Mouse (Mus musculus): ENCODE results near the gene Tgm1. TPM values are rescaled to one million over a fixed set of nuclear protein-coding genes. Genes with fewer than 3 reads are reported as not detected.

The Tgm1 gene
- polyA plus RNA-seq, 1 experiment from 2014 or later, result 1.5 TPM

DNA sequence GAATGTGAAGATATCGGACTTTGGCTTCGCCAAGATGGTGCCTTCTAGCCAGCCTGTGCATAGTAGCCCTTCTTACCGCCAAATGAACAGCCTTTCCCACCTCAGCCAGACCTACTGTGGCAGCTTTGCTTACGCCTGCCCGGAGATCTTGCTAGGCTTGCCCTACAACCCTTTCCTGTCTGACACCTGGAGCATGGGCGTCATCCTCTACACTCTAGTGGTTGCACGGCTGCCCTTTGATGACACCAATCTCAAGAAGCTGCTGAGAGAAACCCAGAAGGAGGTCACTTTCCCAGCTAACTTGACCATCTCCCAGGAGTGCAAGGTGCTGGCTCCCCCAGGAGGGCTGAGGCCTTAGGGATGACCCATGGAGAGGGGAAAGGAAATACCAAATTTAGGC, 62.2 kb downstream of the Tgm1 start:
- H3K4me1 ChIP-seq, result no peaks in the 10 kb centered on the region
- no peaks in the 10 kb centered on the region for H3K9me3 ChIP-seq (replicated peaks)
- peaks cover 11% of the 10 kb centered on the region for H3K36me3 ChIP-seq
- H3K27ac ChIP-seq, result no peak overlapping the region
- DNase-seq (ENCODE audit: low spot score), result no peak
- 85% methylated on average over 7 of the region's 7 CpGs for WGBS
- H3K27me3 ChIP-seq (ENCODE audit: low read depth, poor library complexity, severe bottlenecking), result no peaks in the 10 kb centered on the region
- no peak overlapping the region for H3K4me3 ChIP-seq

Other genes with a start within 250 kb of the Tgm1 start
- 74.5 and 83.2 TPM in 2 replicates for gene Dhrs4, start 235.2 kb downstream of the Tgm1 start, polyA plus RNA-seq (2016; fragmentation: Nextera tagmentation; extraction: Ambion mirVana)
- gene Carmil3, start 223.3 kb downstream of the Tgm1 start, polyA plus RNA-seq (2016; fragmentation: Nextera tagmentation; extraction: Ambion mirVana), result 2.4 and 2.9 TPM in 2 replicates
- 0.05 TPM in 1 of 2 replicates, not detected in the other for gene Cpne6, start 203.5 kb downstream of the Tgm1 start, polyA plus RNA-seq (2016; fragmentation: Nextera tagmentation; extraction: Ambion mirVana)
- gene Nrl, start 188.9 kb downstream of the Tgm1 start, polyA plus RNA-seq (2016; fragmentation: Nextera tagmentation; extraction: Ambion mirVana), result not detected in 2 replicates
- gene Pck2, start 173.7 kb downstream of the Tgm1 start, polyA plus RNA-seq (2016; fragmentation: Nextera tagmentation; extraction: Ambion mirVana), result 22.1 and 26.9 TPM in 2 replicates
- gene Dcaf11, start 153.9 kb downstream of the Tgm1 start, polyA plus RNA-seq (2016; fragmentation: Nextera tagmentation; extraction: Ambion mirVana), result 62.3 and 69.1 TPM in 2 replicates
- gene A730061H03Rik, start 153.5 kb downstream of the Tgm1 start, polyA plus RNA-seq (2016; fragmentation: Nextera tagmentation; extraction: Ambion mirVana), result 0.59 and 0.87 TPM in 2 replicates
- 1.3 and 3.9 TPM in 2 replicates for gene Fitm1, start 138.3 kb downstream of the Tgm1 start, polyA plus RNA-seq (2016; fragmentation: Nextera tagmentation; extraction: Ambion mirVana)
- 109 and 115 TPM in 2 replicates for gene Psme1, start 135.8 kb downstream of the Tgm1 start, polyA plus RNA-seq (2016; fragmentation: Nextera tagmentation; extraction: Ambion mirVana)
- gene Emc9, start 128.6 kb downstream of the Tgm1 start, polyA plus RNA-seq (2016; fragmentation: Nextera tagmentation; extraction: Ambion mirVana), result 5.2 and 5.4 TPM in 2 replicates
- 157 and 192 TPM in 2 replicates for gene Psme2, start 122.8 kb downstream of the Tgm1 start, polyA plus RNA-seq (2016; fragmentation: Nextera tagmentation; extraction: Ambion mirVana)
- 19.7 and 22.6 TPM in 2 replicates for gene Rnf31, start 122.2 kb downstream of the Tgm1 start, polyA plus RNA-seq (2016; fragmentation: Nextera tagmentation; extraction: Ambion mirVana)
- 4.9 and 7.0 TPM in 2 replicates for gene Irf9, start 110.4 kb downstream of the Tgm1 start, polyA plus RNA-seq (2016; fragmentation: Nextera tagmentation; extraction: Ambion mirVana)
- gene Rec8, start 95.9 kb downstream of the Tgm1 start, polyA plus RNA-seq (2016; fragmentation: Nextera tagmentation; extraction: Ambion mirVana), result 6.1 and 12.1 TPM in 2 replicates
- gene Ipo4, start 78.0 kb downstream of the Tgm1 start, polyA plus RNA-seq (2016; fragmentation: Nextera tagmentation; extraction: Ambion mirVana), result 134 and 152 TPM in 2 replicates
- gene Gm49378, start 76.0 kb downstream of the Tgm1 start, polyA plus RNA-seq (2016; fragmentation: Nextera tagmentation; extraction: Ambion mirVana), result 1.1 and 2.2 TPM in 2 replicates
- gene Tm9sf1, start 70.1 kb downstream of the Tgm1 start, polyA plus RNA-seq (2016; fragmentation: Nextera tagmentation; extraction: Ambion mirVana), result 80.6 and 92.0 TPM in 2 replicates
- 0.60 and 0.61 TPM in 2 replicates for gene Tssk4, start 63.7 kb downstream of the Tgm1 start, polyA plus RNA-seq (2016; fragmentation: Nextera tagmentation; extraction: Ambion mirVana)
- gene Mdp1, start 53.4 kb downstream of the Tgm1 start, polyA plus RNA-seq (2016; fragmentation: Nextera tagmentation; extraction: Ambion mirVana), result 58.8 and 67.0 TPM in 2 replicates
- gene Gmpr2, start 42.0 kb downstream of the Tgm1 start, polyA plus RNA-seq (2016; fragmentation: Nextera tagmentation; extraction: Ambion mirVana), result 55.8 and 60.8 TPM in 2 replicates
- 649 and 655 TPM in 2 replicates for gene Nedd8, start 41.8 kb downstream of the Tgm1 start, polyA plus RNA-seq (2016; fragmentation: Nextera tagmentation; extraction: Ambion mirVana)
- 66.2 and 77.9 TPM in 2 replicates for gene Tinf2, start 32.1 kb downstream of the Tgm1 start, polyA plus RNA-seq (2016; fragmentation: Nextera tagmentation; extraction: Ambion mirVana)
- gene Rabggta, start 8.3 kb upstream of the Tgm1 start, polyA plus RNA-seq (2016; fragmentation: Nextera tagmentation; extraction: Ambion mirVana), result 27.3 and 29.7 TPM in 2 replicates
- gene Dhrs1, start 31.8 kb upstream of the Tgm1 start, polyA plus RNA-seq (2016; fragmentation: Nextera tagmentation; extraction: Ambion mirVana), result 65.2 and 67.4 TPM in 2 replicates
- 68.7 and 71.4 TPM in 2 replicates for gene Nop9, start 31.8 kb upstream of the Tgm1 start, polyA plus RNA-seq (2016; fragmentation: Nextera tagmentation; extraction: Ambion mirVana)
- gene Cideb, start 44.5 kb upstream of the Tgm1 start, polyA plus RNA-seq (2016; fragmentation: Nextera tagmentation; extraction: Ambion mirVana), result 0.24 TPM in 1 of 2 replicates, not detected in the other
- 0.23 and 0.30 TPM in 2 replicates for gene Ltb4r2, start 47.5 kb upstream of the Tgm1 start, polyA plus RNA-seq (2016; fragmentation: Nextera tagmentation; extraction: Ambion mirVana)
- gene Ltb4r1, start 52.0 kb upstream of the Tgm1 start, polyA plus RNA-seq (2016; fragmentation: Nextera tagmentation; extraction: Ambion mirVana), result 0.14 and 0.26 TPM in 2 replicates
- gene Adcy4, start 70.2 kb upstream of the Tgm1 start, polyA plus RNA-seq (2016; fragmentation: Nextera tagmentation; extraction: Ambion mirVana), result 7.7 and 13.3 TPM in 2 replicates
- gene Ripk3, start 74.9 kb upstream of the Tgm1 start, polyA plus RNA-seq (2016; fragmentation: Nextera tagmentation; extraction: Ambion mirVana), result 25.3 and 29.3 TPM in 2 replicates
- 106 and 157 TPM in 2 replicates for gene Nfatc4, start 109.2 kb upstream of the Tgm1 start, polyA plus RNA-seq (2016; fragmentation: Nextera tagmentation; extraction: Ambion mirVana)
- 31.1 and 44.4 TPM in 2 replicates for gene Nynrin, start 140.1 kb upstream of the Tgm1 start, polyA plus RNA-seq (2016; fragmentation: Nextera tagmentation; extraction: Ambion mirVana)
- gene Cbln3, start 170.5 kb upstream of the Tgm1 start, polyA plus RNA-seq (2016; fragmentation: Nextera tagmentation; extraction: Ambion mirVana), result 0.15 and 0.31 TPM in 2 replicates
- gene Khnyn, start 171.0 kb upstream of the Tgm1 start, polyA plus RNA-seq (2016; fragmentation: Nextera tagmentation; extraction: Ambion mirVana), result 35.0 and 38.8 TPM in 2 replicates
- gene Sdr39u1, start 186.4 kb upstream of the Tgm1 start, polyA plus RNA-seq (2016; fragmentation: Nextera tagmentation; extraction: Ambion mirVana), result 55.0 and 70.3 TPM in 2 replicates
- not detected in 2 replicates for gene Cma1, start 230.7 kb upstream of the Tgm1 start, polyA plus RNA-seq (2016; fragmentation: Nextera tagmentation; extraction: Ambion mirVana)
- gene Cma2, start 237.1 kb upstream of the Tgm1 start, polyA plus RNA-seq (2016; fragmentation: Nextera tagmentation; extraction: Ambion mirVana), result not detected in 2 replicates

All from limb, embryonic 10.5 days (tissue).